Mouse (Mus musculus) B cell, adult 62 days (primary cell): ENCODE results near the gene Vmn1r209. TPM values are rescaled to one million over a fixed set of nuclear protein-coding genes. Genes with fewer than 3 reads are reported as not detected.

Experiments
- total RNA-seq: library from RNA; stranded (reverse); gene quantifications from 4 replicates; pipeline ENCODE4 v1.2.4, GENCODE M21; 2023

Gene Vmn1r209
- 0.09 TPM in 1 of 4 replicates, not detected in the others for total RNA-seq

GRCm38 (mm10) chr13:22809582-22809981 is at the start of gene Vmn1r209:
Vmn1r209 (minus strand) TSS chr13:22809682.

GRCm38 (mm10) chr13:22857461-22857860 is 48.0 kb upstream of the Vmn1r209 start, which contains the start of gene Vmn1r211:
Vmn1r211 (minus strand) TSS chr13:22857561.

DNA sequence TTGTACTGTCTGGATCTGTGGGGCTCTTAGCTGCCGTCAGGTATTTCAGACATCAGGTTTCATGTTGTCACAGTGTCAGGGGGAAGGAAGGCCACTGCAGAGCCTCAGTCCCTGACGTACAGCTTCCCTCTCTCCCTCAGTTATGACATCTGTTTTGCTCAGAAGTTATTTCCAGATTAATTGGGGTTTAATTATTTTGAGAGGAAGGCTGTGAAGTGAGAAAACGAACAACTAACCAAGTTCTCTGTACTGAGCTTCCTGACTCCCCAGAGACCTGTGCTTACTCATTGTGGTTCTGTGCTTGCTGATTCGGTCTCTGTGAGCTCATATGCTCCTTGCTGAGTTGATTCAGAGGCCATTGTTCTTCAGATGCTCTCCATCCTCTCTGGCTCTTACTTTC is 21.8 kb upstream of the Vmn1r209 start, which contains the start of gene Vmn1r210:
Vmn1r210 (minus strand) TSS at position 101 of the 400 bp plus-strand sequence.

GRCm38 (mm10) chr13:22777300-22777699 is 32.2 kb downstream of the Vmn1r209 start, which contains the start of gene Vmn1r208:
Vmn1r208 (minus strand) TSS chr13:22777400.

Other genes with a start within 250 kb of the Vmn1r209 start
- not detected in 4 replicates for gene Vmn1r205, start 216.7 kb downstream of the Vmn1r209 start, total RNA-seq
- not detected in 4 replicates for gene Vmn1r206, start 185.4 kb downstream of the Vmn1r209 start, total RNA-seq
- gene Vmn1r207-ps, start 80.1 kb downstream of the Vmn1r209 start, total RNA-seq, result not detected in 4 replicates
- gene Vmn1r208, start 32.3 kb downstream of the Vmn1r209 start, total RNA-seq, result not detected in 4 replicates
- not detected in 4 replicates for gene Vmn1r210, start 21.7 kb upstream of the Vmn1r209 start, total RNA-seq
- not detected in 4 replicates for gene Vmn1r211, start 47.9 kb upstream of the Vmn1r209 start, total RNA-seq
- not detected in 4 replicates for gene Vmn1r212, start 74.5 kb upstream of the Vmn1r209 start, total RNA-seq
- not detected in 4 replicates for gene Vmn1r213, start 198.0 kb upstream of the Vmn1r209 start, total RNA-seq
- not detected in 4 replicates for gene Vmn1r214, start 220.7 kb upstream of the Vmn1r209 start, total RNA-seq